10 mouse cellular contexts compared by ENCODE assay signal in genomic region chr7:141432741-141433516, GRCm38 (mm10). TPM values are rescaled to one million over a fixed set of nuclear protein-coding genes. Genes with fewer than 3 reads are reported as not detected.
DNase-seq lines count a peak whose midpoint lies in the region; ATAC-seq and TF ChIP-seq lines count a peak whose summit lies in the region.
"Had no signal": no experiment of that assay in that cellular context is flagged by ENCODE, and none has a peak within 500 bp of the region (broad histone marks: within the 10 kb centered on the region; RNA-seq: fewer than 3 reads in every experiment).

No protein-coding gene starts in this region.

- 0 out of 2 replicates have a peak, but pooled peaks have one; percentile 35 for TF ChIP-seq POLR2A in liver, adult 2 months (IDR thresholded peaks at IDR 0.05; ENCODE audit: extremely low read depth, insufficient read depth, low read length)

- peaks cover 9% of the 10 kb centered on the region; the same call in 1 of the 2 replicates for H3K36me3 ChIP-seq in liver, adult 2 months (ENCODE audit: control insufficient read depth, insufficient read depth, low read length)
- H3K36me3 ChIP-seq in liver, embryonic 11.5 days (ENCODE audit: control insufficient read depth, insufficient read depth, low read length): peaks cover 11% of the 10 kb centered on the region; the same call in 1 of the 2 replicates
- peaks cover 27% of the 10 kb centered on the region for H3K36me3 ChIP-seq in midbrain, embryonic 16.5 days (ENCODE audit: control insufficient read depth, insufficient read depth, low read length)

- no peaks in the 10 kb centered on the region; the same call in 1 of the 2 replicates for H3K79me2 ChIP-seq in liver, adult 2 months (ENCODE audit: control insufficient read depth, insufficient read depth, low read length)

- peak overlapping the region; percentile 48 for H3K4me3 ChIP-seq in liver, adult 2 months (ENCODE audit: insufficient read depth, low read depth, low read length)
- no peak overlapping the region for H3K4me3 ChIP-seq in liver, embryonic 11.5 days (ENCODE audit: low read depth, low read length)
- H3K4me3 ChIP-seq in midbrain, embryonic 16.5 days (ENCODE audit: low read depth, low read length): no peak overlapping the region; the same call in 1 of the 2 replicates

- H3K9me3 ChIP-seq in liver, embryonic 11.5 days (ENCODE audit: control insufficient read depth, low read length): no peaks in the 10 kb centered on the region
- H3K9me3 ChIP-seq in midbrain, embryonic 16.5 days (replicated peaks; ENCODE audit: control insufficient read depth, low read length, poor library complexity, severe bottlenecking): no peaks in the 10 kb centered on the region
- H3K9me3 ChIP-seq: stomach, embryonic 15.5 days had no signal

- ATAC-seq in liver, embryonic 11.5 days (replicated peaks; ENCODE audit: low FRiP score): no peak
- no peak for ATAC-seq in midbrain, embryonic 16.5 days

- H3K9ac ChIP-seq in liver, adult 2 months (ENCODE audit: low read depth, low read length): peak overlapping the region; percentile 67
- H3K9ac ChIP-seq in liver, embryonic 11.5 days (ENCODE audit: low read depth, low read length): no peak overlapping the region
- H3K9ac ChIP-seq in midbrain, embryonic 16.5 days (ENCODE audit: low read depth, low read length): peak overlapping the region; percentile 89
- H3K9ac ChIP-seq: liver, embryonic 14.5 days; stomach, embryonic 15.5 days had no signal

- DNase-seq in liver, adult 2 months (ENCODE audit: extremely low read depth, low read depth, low spot score): peak; percentile 89
- DNase-seq in liver, embryonic 11.5 days (ENCODE audit: low spot score): no peak
- DNase-seq in cerebellum, adult 8-10 months: peak; percentile 93
- peak; percentile 72 for DNase-seq in heart, postnatal 4 days
- DNase-seq in layer of hippocampus, postnatal 10 days (ENCODE audit: low spot score in 2 of 2): no peak
- DNase-seq in embryo, embryonic 10.5 days (ENCODE audit: low spot score): no peak
- no peak for DNase-seq in T-cell, adult 2 months (ENCODE audit: low spot score)

- no peaks in the 10 kb centered on the region for H3K27me3 ChIP-seq in liver, adult 2 months (ENCODE audit: control insufficient read depth, insufficient read depth, low read length)
- no peaks in the 10 kb centered on the region for H3K27me3 ChIP-seq in liver, embryonic 11.5 days (replicated peaks; ENCODE audit: control insufficient read depth, insufficient read depth, low read length)
- no peaks in the 10 kb centered on the region for H3K27me3 ChIP-seq in midbrain, embryonic 16.5 days (ENCODE audit: control insufficient read depth, insufficient read depth, low read depth, low read length)
- H3K27me3 ChIP-seq: stomach, embryonic 15.5 days had no signal

- peak overlapping the region; percentile 95 for H3K27ac ChIP-seq in liver, adult 2 months (replicated peaks; ENCODE audit: insufficient read depth, low read depth, low read length)
- no peak overlapping the region for H3K27ac ChIP-seq in liver, embryonic 11.5 days (ENCODE audit: low read depth, low read length)
- H3K27ac ChIP-seq in midbrain, embryonic 16.5 days (ENCODE audit: low read length): no peak overlapping the region
- H3K27ac ChIP-seq: liver, embryonic 14.5 days; stomach, embryonic 15.5 days had no signal

- H3K4me1 ChIP-seq in liver, adult 2 months (ENCODE audit: control insufficient read depth, insufficient read depth, low read length): peaks cover 24% of the 10 kb centered on the region
- H3K4me1 ChIP-seq in liver, embryonic 11.5 days (replicated peaks; ENCODE audit: control insufficient read depth, insufficient read depth, low read length): peaks cover 37% of the 10 kb centered on the region
- peaks cover 53% of the 10 kb centered on the region for H3K4me1 ChIP-seq in midbrain, embryonic 16.5 days (ENCODE audit: control insufficient read depth, insufficient read depth, low read length)

- no peak for TF ChIP-seq CTCF in liver, adult 2 months (IDR thresholded peaks at IDR 0.05; ENCODE audit: low read depth, low read length)

- WGBS in liver, adult 2 months: 30% methylated on average over 6 of the region's 6 CpGs
- 85% methylated on average over 6 of the region's 6 CpGs for WGBS in liver, embryonic 11.5 days
- 90% methylated on average over 6 of the region's 6 CpGs for WGBS in midbrain, embryonic 16.5 days

- no peak overlapping the region for H3K4me2 ChIP-seq in liver, embryonic 11.5 days
- peak overlapping the region; percentile 69 for H3K4me2 ChIP-seq in midbrain, embryonic 16.5 days (ENCODE audit: low read length)

RNA-seq across cellular contexts. Expression of gene Cend1, which starts 3.6 kb away (rescaled TPM):
- 0.13 TPM in 1 of 2 replicates, not detected in the other for total RNA-seq in liver, adult 2 months (2014; rRNA removed)
- 0.09 and 0.10 TPM in 2 replicates for polyA plus RNA-seq in liver, adult 2 months (2012; rRNA removed)
- polyA plus RNA-seq in liver, embryonic 11.5 days (2014; fragmentation: Nextera tagmentation; extraction: Ambion mirVana): 0.16 and 0.27 TPM in 2 replicates
- 1 to 10 TPM; 1.5 to 1.6 TPM for total RNA-seq in heart, postnatal 4 days (2021)
- 109 and 151 TPM in 2 replicates for polyA plus RNA-seq in midbrain, embryonic 16.5 days (2015; fragmentation: Nextera tagmentation; extraction: Ambion mirVana)
- total RNA-seq in layer of hippocampus, postnatal 10 days (2021): 100 to 1,000 TPM; 259 to 281 TPM
- polyA plus RNA-seq: liver, embryonic 14.5 days had no signal

RNA-seq across cellular contexts. Expression of gene Slc25a22, which starts 4.8 kb away (rescaled TPM):
- 26.1 and 40.7 TPM in 2 replicates for total RNA-seq in liver, adult 2 months (2014; rRNA removed)
- polyA plus RNA-seq in liver, adult 2 months (2012; rRNA removed): 315 and 345 TPM in 2 replicates
- polyA plus RNA-seq in liver, embryonic 11.5 days (2014; fragmentation: Nextera tagmentation; extraction: Ambion mirVana): 36.9 and 39.4 TPM in 2 replicates
- 10 to 100 TPM; 30.5 to 32.3 TPM for total RNA-seq in heart, postnatal 4 days (2021)
- 108 and 121 TPM in 2 replicates for polyA plus RNA-seq in midbrain, embryonic 16.5 days (2015; fragmentation: Nextera tagmentation; extraction: Ambion mirVana)
- total RNA-seq in layer of hippocampus, postnatal 10 days (2021): 100 to 1,000 TPM; 281 to 341 TPM

RNA-seq across cellular contexts. Expression of gene Pidd1, which starts 10.9 kb away (rescaled TPM):
- 0.37 and 0.94 TPM in 2 replicates for total RNA-seq in liver, adult 2 months (2014; rRNA removed)
- 3.8 and 4.7 TPM in 2 replicates for polyA plus RNA-seq in liver, adult 2 months (2012; rRNA removed)
- 22.5 and 22.7 TPM in 2 replicates for polyA plus RNA-seq in liver, embryonic 11.5 days (2014; fragmentation: Nextera tagmentation; extraction: Ambion mirVana)
- 1 to 10 TPM; 5.9 to 6.4 TPM for total RNA-seq in heart, postnatal 4 days (2021)
- polyA plus RNA-seq in midbrain, embryonic 16.5 days (2015; fragmentation: Nextera tagmentation; extraction: Ambion mirVana): 2.4 and 2.5 TPM in 2 replicates
- 1 to 10 TPM; 2.1 to 3.8 TPM for total RNA-seq in layer of hippocampus, postnatal 10 days (2021)

RNA-seq across cellular contexts. Expression of gene Rplp2, which starts 14.2 kb away (rescaled TPM):
- total RNA-seq in liver, adult 2 months (2014; rRNA removed): 255 and 308 TPM in 2 replicates
- 265 and 286 TPM in 2 replicates for polyA plus RNA-seq in liver, adult 2 months (2012; rRNA removed)
- 1,652 and 1,836 TPM in 2 replicates for polyA plus RNA-seq in liver, embryonic 11.5 days (2014; fragmentation: Nextera tagmentation; extraction: Ambion mirVana)
- 1,000 to 10,000 TPM; 1,146 to 1,184 TPM for total RNA-seq in heart, postnatal 4 days (2021)
- polyA plus RNA-seq in midbrain, embryonic 16.5 days (2015; fragmentation: Nextera tagmentation; extraction: Ambion mirVana): 607 and 649 TPM in 2 replicates
- total RNA-seq in layer of hippocampus, postnatal 10 days (2021): 100 to 1,000 TPM; 648 to 721 TPM

RNA-seq across cellular contexts. Expression of gene Gatd1, which starts 19.0 kb away (rescaled TPM):
- 15.1 and 23.5 TPM in 2 replicates for total RNA-seq in liver, adult 2 months (2014; rRNA removed)
- 34.9 and 36.2 TPM in 2 replicates for polyA plus RNA-seq in liver, adult 2 months (2012; rRNA removed)
- 35.0 and 41.6 TPM in 2 replicates for polyA plus RNA-seq in liver, embryonic 11.5 days (2014; fragmentation: Nextera tagmentation; extraction: Ambion mirVana)
- 10 to 100 TPM; 12.5 to 12.9 TPM for total RNA-seq in heart, postnatal 4 days (2021)
- 48.5 and 54.9 TPM in 2 replicates for polyA plus RNA-seq in midbrain, embryonic 16.5 days (2015; fragmentation: Nextera tagmentation; extraction: Ambion mirVana)
- 10 to 100 TPM; 34.4 to 39.3 TPM for total RNA-seq in layer of hippocampus, postnatal 10 days (2021)

Comparison
In these comparisons a context has a peak if more than half of its experiments do, and no peak if none do; other contexts are left out.
1. DNase-seq: peak in liver, adult 2 months (single experiment), cerebellum, adult 8-10 months (single experiment) and heart, postnatal 4 days (single experiment); none in liver, embryonic 11.5 days (single experiment), layer of hippocampus, postnatal 10 days (0 of 2), embryo, embryonic 10.5 days (single experiment) and T-cell, adult 2 months (single experiment).
2. RNA of gene Cend1, which starts 3.6 kb away (total RNA-seq): 259 to 281 TPM in layer of hippocampus, postnatal 10 days; 1.5 to 1.6 TPM in heart, postnatal 4 days and 0.13 TPM in liver, adult 2 months; every median in the first group is over 10 times any median in the second.